Mouse (Mus musculus) adrenal gland, adult 8-10 months (tissue): ENCODE data around the gene Edn3. TPM values are rescaled to one million over a fixed set of nuclear protein-coding genes. Genes with fewer than 3 reads are reported as not detected.

Experiments used
- DNase-seq: peaks from one replicate; pipeline ENCODE4 v3.0.0; 2022
- total RNA-seq, 4 experiments: library from RNA; stranded (reverse); gene quantifications; 2 replicates each; pipeline ENCODE4 v1.2.4; 2022

Edn3 gene
- total RNA-seq, 4 experiments from 2014 or later, result 22.7 to 40.7 (median 31.2) TPM

GRCm38 (mm10) chr2:174797495-174798068 lies 37.2 kb downstream of the Edn3 start:
- DNase-seq, result no peak

GRCm38 (mm10) chr2:174802453-174802852 lies 42.0 kb downstream of the Edn3 start:
- no peak for DNase-seq

GRCm38 (mm10) chr2:174803661-174804060 lies 43.2 kb downstream of the Edn3 start:
- DNase-seq, result no peak

- DNase-seq, result no peak
Observed at GRCm38 (mm10) chr2:174807900-174808299, 47.5 kb downstream of the Edn3 start.

- DNase-seq, result no peak
Observed at GRCm38 (mm10) chr2:174809296-174809695, 48.9 kb downstream of the Edn3 start.

- DNase-seq, result no peak
Observed at GRCm38 (mm10) chr2:174813306-174813705, 52.9 kb downstream of the Edn3 start.

- no peak for DNase-seq
Observed at GRCm38 (mm10) chr2:174816163-174816562, 55.7 kb downstream of the Edn3 start.

GRCm38 (mm10) chr2:174820286-174820685 lies 59.9 kb downstream of the Edn3 start:
- DNase-seq, result no peak

- DNase-seq, result no peak
Observed at GRCm38 (mm10) chr2:174827829-174828228, 67.4 kb downstream of the Edn3 start.

- DNase-seq, result no peak
Observed at GRCm38 (mm10) chr2:174833608-174834007, 73.2 kb downstream of the Edn3 start.

Other genes with a start within 250 kb of the Edn3 start
- under 1 TPM; 0.07 to 0.27 (median 0.14) TPM for gene Zfp831, start 117.1 kb upstream of the Edn3 start, total RNA-seq
- gene Gm14444, start 249.6 kb downstream of the Edn3 start, total RNA-seq, result 1 to 10 TPM in 2 of 4 experiments, under 1 TPM in 2; 0.45 to 3.9 (median 1.0) TPM